Mouse (Mus musculus) bone marrow, adult 2 months (tissue): Measurements from ENCODE around the gene Wdr77.

Experiments
- CTCF ChIP-seq: fragments of 200-500 bp; IDR thresholded peaks from 2 replicates; pipeline ENCODE4 v1.5.1; 2011; ENCODE audit warnings: low read length, control low read depth; ENCODE audit not compliant: control insufficient read depth, insufficient read depth
- POLR2A ChIP-seq: fragments of 200-500 bp; IDR thresholded peaks from 2 replicates; pipeline ENCODE4 v1.6.1; 2011; ENCODE audit warnings: low read depth, mild to moderate bottlenecking, control low read depth, low read length, borderline replicate concordance; ENCODE audit not compliant: control insufficient read depth

DNA sequence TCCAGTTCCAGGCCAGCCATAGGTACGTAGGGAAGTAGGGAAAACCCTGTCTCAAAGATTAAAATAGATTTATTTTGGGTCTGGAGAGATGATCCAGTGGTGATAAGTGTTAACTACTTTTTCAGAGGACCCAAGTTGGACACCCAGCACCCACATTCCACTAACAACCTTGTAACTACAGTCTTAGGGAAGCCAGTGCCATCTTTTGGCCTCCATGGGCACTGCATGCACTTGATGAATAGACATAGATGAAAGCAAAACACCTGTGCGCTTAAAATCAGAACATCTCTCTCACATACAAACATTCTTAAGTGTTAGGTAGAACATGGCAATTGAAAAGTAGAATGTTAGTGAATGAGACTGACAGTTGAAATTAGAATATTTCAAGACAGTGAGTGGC is 1.5 kb downstream of the Wdr77 start:
- TF ChIP-seq CTCF (no peak), POLR2A (no peak)
